Mouse (Mus musculus) layer of hippocampus, adult 8-10 months (tissue): Measurements from ENCODE around the gene Sowahb. TPM values are rescaled to one million over a fixed set of nuclear protein-coding genes. Genes with fewer than 3 reads are reported as not detected.

ENCODE experiments used
- DNase-seq, 2 experiments: peaks; one replicate each; pipeline ENCODE4 v3.0.0; 2022; ENCODE audit warnings: low spot score in 2 of 2
- total RNA-seq, 4 experiments: library from RNA; stranded (reverse); gene quantifications; 2 replicates each; pipeline ENCODE4 v1.2.4; 2022

The Sowahb gene
- total RNA-seq, 4 experiments from 2014 or later: 3.0 to 4.3 (median 3.7) TPM

DNA sequence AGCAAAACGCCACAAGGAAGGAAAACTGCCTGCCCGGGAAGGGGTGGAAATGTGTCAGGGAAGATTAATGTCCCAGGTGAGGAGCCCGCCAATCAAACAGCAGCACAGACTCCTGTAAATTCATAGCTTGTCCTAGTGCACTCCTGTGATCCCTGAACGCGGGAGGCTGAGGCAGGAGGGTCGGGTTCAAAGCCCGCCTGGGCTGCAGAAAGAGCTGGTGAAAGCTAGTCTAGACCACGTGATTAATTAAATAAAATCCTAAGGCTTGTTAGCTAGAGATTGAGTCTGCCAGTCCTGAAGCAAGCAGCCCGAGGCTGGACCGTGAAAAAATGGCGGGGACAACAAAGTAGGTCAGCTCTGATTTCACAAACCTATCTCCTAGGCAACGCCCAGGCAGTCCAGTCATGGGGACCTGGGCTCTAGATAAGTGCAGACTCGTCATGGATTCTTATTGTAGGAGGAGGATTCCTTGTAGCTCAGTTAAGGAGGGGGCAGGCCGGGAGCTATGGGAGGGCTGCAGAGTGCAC is 38.9 kb downstream of the Sowahb start:
- no peak for DNase-seq

DNA sequence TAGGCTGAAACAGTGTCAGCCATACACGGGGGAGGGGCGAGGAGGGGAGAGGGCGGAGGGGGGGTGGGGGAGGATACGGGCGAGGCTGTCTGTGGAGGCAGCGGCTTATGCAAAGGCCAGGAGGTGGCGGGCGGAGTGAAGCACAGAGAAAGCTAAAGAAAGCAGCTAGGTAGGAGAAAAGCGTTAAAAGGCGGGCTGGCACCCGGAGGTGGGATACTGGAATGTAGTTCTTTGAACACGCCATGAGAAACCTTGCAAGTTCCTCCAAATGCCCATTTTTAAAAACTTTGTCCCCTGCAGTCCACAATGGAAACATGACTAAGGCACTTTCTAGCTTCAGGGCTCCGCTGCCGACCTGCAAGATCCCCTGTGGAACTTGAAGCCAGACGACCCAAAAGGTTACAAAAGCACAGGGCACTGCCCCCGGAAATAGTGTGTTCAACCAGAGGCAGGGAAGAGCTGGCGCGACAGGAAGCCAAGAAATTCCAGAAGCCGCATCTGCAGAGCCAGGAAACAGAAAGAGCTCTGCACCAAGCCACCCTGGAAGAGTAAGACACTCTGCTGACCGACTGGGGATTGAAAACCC is 39.5 kb downstream of the Sowahb start:
- no peak for DNase-seq

DNA sequence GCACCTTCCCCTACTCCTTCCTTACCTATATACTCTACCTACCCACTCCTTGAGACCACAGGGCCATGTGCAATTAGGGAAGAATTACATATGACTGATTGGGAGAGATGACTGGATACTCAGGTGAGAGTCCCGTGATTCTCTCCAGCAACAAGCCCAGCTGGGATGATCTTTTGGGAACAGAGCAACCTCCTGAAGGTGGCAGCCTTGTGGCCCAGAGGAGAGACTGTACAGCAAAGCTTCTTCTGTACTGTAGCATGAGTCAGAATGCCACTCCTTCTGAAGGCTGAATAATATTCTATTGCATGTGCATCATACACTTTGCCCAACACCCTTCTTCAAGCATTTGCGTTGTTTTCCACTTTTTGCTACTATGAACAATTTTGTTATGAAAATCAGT is 42.2 kb downstream of the Sowahb start:
- DNase-seq: no peak

DNA sequence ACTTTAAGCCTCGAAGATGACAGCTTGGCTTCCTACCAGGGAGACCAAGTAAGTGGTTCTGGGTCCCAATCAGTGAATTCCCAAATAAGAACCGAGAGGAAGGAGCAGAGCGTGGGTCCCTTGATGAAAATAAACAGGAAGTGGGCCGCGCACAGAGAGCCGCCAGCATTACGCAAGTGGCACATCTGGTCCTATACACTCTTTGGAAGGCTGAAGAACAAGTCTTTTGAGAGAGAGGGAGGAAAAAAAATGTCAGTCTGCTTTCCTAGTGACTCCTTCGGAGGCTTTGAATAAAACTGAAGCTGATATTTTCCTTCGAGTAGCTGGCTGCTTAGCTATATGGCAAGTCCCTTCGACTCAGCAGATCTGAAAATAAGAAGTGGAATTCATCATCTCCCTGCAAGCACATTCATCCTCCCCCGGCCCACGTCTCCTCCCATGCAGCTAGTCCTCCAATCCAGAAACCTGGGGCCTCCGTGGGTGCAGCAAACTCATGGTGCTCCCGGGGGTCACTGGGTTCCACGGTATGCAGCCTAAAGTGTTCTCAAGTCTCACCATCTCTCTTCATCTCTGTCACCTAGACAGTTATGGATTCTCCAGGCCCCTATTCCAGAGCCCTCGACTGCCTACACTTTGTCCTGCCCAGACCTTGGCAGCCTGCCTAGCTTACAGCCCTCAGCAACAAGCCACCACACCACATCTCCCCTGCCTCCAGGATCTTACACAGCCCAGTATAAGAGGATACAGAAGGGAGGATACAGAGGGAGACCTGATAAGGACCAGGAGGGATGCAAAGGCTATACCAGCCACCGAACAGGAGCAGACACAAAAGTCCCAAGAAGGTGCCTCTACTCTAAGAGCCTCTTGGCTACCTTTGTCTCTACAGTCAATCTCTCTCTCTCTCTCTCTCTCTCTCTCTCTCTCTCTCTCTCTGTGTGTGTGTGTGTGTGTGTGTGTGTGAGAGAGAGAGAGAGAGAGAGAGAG is 43.8 kb downstream of the Sowahb start:
- DNase-seq: peak; percentile 25 to 34

DNA sequence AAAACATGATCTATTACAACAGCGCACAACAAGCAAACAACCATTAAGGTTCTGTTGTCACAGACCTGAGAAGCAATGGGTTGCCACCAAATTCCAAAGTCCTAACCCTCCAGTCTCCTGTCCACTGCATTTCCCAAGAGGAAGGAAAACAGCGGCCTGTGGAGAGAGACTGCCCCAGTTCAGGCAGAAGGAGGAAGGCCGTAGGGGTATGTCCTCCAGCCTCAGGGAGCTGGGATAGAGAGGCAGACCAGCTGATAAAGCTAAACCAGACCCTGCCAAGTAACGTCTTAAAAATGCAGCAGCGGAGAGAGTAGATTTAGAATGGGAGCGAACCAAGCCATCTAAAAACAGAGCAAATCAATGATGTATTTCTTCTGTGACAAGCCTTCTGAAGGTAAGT is 44.8 kb downstream of the Sowahb start:
- DNase-seq: no peak

DNA sequence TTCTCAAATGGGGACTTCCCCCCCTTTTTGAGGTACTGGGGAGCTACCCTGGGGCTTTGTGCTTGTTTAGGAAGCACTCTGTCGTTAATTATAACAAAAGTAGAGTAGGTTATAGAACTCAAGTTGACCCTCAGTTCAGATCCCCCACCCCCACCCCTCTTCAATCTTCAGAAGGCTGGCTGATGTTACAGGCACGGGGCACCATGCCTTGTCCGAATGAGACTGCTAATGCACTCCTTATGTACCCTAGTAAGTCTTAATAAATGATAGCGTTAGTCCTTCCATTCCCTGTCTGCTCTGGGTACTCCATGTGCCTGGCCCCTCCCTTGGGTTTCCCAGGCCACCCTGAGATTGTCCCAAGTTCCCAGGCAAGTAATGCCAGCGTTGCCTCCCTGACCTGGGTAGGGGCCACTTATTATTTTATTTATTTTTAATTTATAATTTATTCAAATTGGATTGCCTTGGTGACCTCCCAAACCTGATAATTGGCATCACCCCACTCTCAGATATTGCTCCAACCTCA is 46.3 kb downstream of the Sowahb start:
- DNase-seq: no peak

DNA sequence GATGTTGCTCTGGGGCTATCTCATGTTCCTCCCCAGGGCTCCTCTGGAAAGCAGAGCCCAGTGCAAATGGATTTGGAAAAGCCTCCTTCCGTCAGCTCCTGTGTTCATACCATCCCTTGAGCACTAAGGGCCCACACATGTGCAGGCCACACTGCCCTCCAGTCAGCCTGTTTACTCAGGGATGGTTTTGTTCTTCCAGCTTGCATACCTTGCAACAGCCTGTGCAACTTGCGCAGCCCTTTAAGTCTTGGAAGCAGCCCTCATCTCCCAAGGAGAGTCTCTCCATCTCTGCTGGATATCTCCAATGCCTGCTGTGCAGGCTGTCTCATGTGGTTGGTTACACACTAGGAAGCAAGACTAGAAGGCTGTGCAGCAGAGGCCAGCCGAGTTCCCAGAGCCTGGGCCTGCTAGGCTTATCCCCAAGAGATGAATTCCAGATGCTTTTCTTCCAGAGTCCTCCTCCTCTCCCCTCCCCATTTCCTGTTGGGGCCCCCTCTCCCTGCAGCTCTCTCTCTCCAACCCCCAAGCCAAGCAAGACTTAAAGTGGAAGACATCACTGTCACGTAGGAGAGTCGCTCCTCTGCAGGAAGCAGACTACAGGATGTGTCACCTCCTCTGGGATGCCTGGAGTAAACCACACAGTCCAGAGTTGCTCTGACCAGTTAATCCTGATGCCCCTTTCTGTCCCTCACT is 47.2 kb downstream of the Sowahb start:
- no peak for DNase-seq

DNA sequence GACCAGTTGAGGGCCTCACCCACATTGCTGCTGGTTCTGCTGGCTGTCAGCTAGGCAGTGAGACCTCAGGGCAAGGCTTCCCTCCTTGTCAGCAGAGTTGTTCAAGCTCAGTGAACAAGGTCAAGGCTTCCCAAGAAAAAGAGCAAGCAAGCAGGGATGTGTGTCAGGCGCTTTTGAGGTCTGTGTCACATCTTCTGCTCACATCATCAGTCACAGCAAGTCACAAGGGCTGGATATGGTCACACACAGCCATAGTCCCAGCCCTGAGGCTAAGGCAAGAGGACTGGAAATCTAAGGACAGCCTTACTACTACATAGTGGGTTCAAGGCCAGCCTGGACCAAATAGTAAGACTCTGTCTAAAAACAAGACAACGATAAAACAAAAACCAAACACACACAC is 50.0 kb downstream of the Sowahb start:
- no peak for DNase-seq

DNA sequence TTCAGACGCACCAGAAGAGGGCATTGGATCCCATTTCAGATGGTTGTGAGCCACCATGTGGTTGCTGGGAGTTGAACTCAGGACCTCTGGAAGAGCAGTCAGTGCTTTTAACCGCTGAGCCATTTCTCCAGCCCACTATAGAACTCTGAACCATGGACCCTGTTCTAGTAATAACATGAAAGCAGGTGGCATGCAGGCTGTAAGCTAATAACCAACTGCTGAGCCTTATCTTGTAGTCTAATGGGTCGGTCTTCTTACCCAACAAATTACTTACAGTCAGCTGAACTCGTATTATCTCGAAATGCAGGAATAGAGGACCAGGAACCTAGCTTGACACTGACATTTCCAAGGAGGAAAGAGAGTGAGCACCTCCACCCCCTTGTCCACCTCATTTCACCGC is 50.5 kb downstream of the Sowahb start:
- no peak for DNase-seq

DNA sequence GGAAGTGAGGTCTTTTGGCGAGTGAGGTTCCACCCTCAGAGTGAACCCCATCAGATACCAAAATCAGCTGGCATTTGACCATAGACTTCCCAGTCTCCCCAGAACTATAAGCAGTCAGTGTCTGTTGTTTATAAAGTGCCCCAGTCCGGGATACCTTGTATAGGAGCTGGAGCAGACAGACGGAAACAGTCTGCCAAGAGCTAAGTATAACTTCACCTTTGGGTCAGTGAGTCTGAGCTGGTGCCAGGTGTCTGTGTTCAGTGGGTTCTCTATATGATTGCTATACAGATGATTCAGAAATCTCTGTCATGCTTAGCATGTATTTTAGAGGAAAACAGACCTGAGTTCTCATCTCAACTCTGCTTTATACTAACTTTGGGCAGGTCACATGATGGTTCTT is 52.7 kb downstream of the Sowahb start:
- DNase-seq: no peak

Other genes starting within 250 kb of the Sowahb start
- 100 to 1,000 TPM; 105 to 119 (median 113) TPM for gene Sept11, start 48.4 kb upstream of the Sowahb start, total RNA-seq
- gene Ccni, start 161.5 kb upstream of the Sowahb start, total RNA-seq: 100 to 1,000 TPM; 245 to 256 (median 250) TPM
- gene 2010109A12Rik, start 161.5 kb upstream of the Sowahb start, total RNA-seq: 1 to 10 TPM; 1.1 to 1.3 (median 1.1) TPM
- 10 to 100 TPM; 38.9 to 50.8 (median 45.3) TPM for gene Ccng2, start 222.2 kb upstream of the Sowahb start, total RNA-seq